Mouse (Mus musculus) lung, embryonic 16.5 days (tissue): ENCODE results near the gene Fancc. TPM values are rescaled to one million over a fixed set of nuclear protein-coding genes. Genes with fewer than 3 reads are reported as not detected.

ENCODE experiments used
- ATAC-seq: fragments of 200-750 bp; cut with Nextera tagmentation; 2 replicates; pipeline ENCODE4 v1.8.0; 2017; ENCODE audit warnings: low read depth, mild to moderate bottlenecking, moderate library complexity
- H3K27ac ChIP-seq: fragments of 300-500 bp; sonication (generic); 2 replicates; pipeline ENCODE4 v1.5.1; 2014; ENCODE audit warnings: mild to moderate bottlenecking, control low read depth, low read length
- H3K27me3 ChIP-seq: fragments of 300-500 bp; sonication (generic); 2 replicates; pipeline ENCODE4 v1.6.1; 2014; ENCODE audit warnings: low read depth, low read length, mixed read lengths; ENCODE audit not compliant: control insufficient read depth, insufficient read depth
- H3K36me3 ChIP-seq: fragments of 300-500 bp; sonication (generic); 2 replicates; pipeline ENCODE4 v1.6.1; 2014; ENCODE audit warnings: low read length; ENCODE audit not compliant: control insufficient read depth, insufficient read depth
- H3K4me1 ChIP-seq: fragments of 300-500 bp; sonication (generic); replicated peaks from 2 replicates; pipeline ENCODE4 v1.6.1; 2014; ENCODE audit warnings: low read length, mixed read lengths; ENCODE audit not compliant: control insufficient read depth, insufficient read depth
- H3K4me2 ChIP-seq: fragments of 300-500 bp; sonication (generic); 2 replicates; pipeline ENCODE4 v1.6.1; 2014; ENCODE audit warnings: low read depth, low read length, control low read depth
- H3K4me3 ChIP-seq: fragments of 300-500 bp; sonication (generic); 2 replicates; pipeline ENCODE4 v1.5.1; 2014; ENCODE audit warnings: mild to moderate bottlenecking, low read length, control low read depth
- H3K9ac ChIP-seq: fragments of 300-500 bp; sonication (generic); 2 replicates; pipeline ENCODE4 v1.6.1; 2014; ENCODE audit warnings: low read length, control low read depth
- H3K9me3 ChIP-seq: fragments of 300-500 bp; sonication (generic); 2 replicates; pipeline ENCODE4 v1.6.1; 2016; ENCODE audit warnings: low read length; ENCODE audit not compliant: control insufficient read depth
- WGBS: fragments of 180-500 bp; shearing (Covaris S2); extraction: QIAGEN DNeasy Blood & Tissue Kit; methylation state at CpG from one replicate; pipeline ENCODE4 v1.1.7; 2014; 5-methylcytosine and 5-hydroxymethylcytosine counted together
- polyA plus RNA-seq: library from polyadenylated mRNA; unstranded; fragments of >200 nt; fragmentation: Nextera tagmentation; extraction: Ambion mirVana; gene quantifications from 2 replicates; pipeline ENCODE4 v1.2.1, GENCODE M21; 2015

Fancc gene
- polyA plus RNA-seq, 1 experiment from 2014 or later: 27.8 TPM

DNA sequence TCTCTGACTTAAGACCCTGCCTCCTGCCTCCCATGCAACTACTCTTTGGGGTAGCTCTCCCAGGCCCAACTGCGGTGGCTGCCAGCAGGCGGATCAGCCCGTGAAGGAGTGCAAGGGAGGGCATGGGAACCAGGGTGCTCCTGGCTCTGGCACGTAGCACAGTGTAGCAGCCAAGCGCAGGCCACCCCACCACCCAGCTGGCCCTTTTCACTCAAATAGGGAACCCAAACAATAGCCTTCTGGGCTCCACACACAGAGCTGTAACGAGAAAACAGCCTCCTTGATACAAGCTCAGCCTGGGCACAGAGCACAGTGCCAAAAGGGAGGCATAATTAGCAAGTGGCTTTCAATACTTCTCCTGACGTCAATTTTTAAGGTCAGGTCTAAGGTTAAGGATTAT lies 160.7 kb downstream of the Fancc start:
- H3K27me3 ChIP-seq: no peaks in the 10 kb centered on the region

DNA sequence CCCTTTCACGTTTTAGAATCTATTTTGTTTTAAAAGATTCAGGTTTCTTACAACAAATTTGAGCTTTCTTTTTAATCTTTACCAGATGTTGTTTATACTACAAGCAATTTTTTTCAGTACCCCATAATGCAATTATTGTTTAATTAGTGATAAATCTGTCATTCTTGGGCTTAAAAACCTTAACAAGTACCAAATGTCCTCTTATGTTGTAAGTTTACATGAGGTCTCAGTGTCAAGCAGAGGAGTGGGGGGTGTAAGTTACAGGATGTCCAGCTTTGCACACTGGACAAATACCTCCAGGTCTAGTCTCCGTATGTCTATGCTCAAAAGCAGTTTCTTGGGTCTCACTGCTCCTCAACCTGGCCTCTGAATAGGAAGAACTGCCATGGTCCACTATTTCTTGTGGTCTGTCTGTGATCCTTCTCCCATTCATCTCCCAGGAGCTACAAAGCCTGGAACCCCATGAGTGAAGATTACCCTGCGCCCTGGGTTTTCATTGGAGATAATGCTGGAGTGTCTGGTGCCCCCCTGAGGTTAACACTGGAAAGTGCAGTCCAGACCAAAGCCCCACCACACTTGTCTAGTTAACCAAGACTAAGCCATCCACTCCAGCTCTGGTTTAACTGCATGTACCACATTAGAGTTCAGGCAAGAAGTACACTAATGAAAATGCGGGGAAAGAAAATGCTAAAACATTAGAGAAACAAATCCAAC lies 161.5 kb downstream of the Fancc start:
- H3K27me3 ChIP-seq: no peaks in the 10 kb centered on the region
- peaks cover 2% of the 10 kb centered on the region; the same call in 1 of the 2 replicates for H3K4me1 ChIP-seq
- peaks cover 4% of the 10 kb centered on the region; the same call in 1 of the 2 replicates for H3K36me3 ChIP-seq
- no peak overlapping the region for H3K4me3 ChIP-seq
- H3K9ac ChIP-seq: no peak overlapping the region
- H3K27ac ChIP-seq: no peak overlapping the region
- ATAC-seq: no peak
- H3K9me3 ChIP-seq: no peaks in the 10 kb centered on the region
- 69% methylated on average over 4 of the region's 4 CpGs for WGBS
- H3K4me2 ChIP-seq: no peak overlapping the region

More for the DNA sequence above, 160.7 kb downstream of the Fancc start:
- Histone ChIP-seq H3K36me3 (peaks cover 4% of the 10 kb centered on the region; the same call in 1 of the 2 replicates), H3K4me2 (no peak overlapping the region), H3K27ac (no peak overlapping the region), H3K4me3 (no peak overlapping the region), H3K4me1 (peaks cover 2% of the 10 kb centered on the region; the same call in 1 of the 2 replicates), H3K9me3 (no peaks in the 10 kb centered on the region), H3K9ac (no peak overlapping the region)
- 0 out of 2 replicates have a peak, but pooled peaks have one; percentile 24 for ATAC-seq
- 69% methylated on average over 7 of the region's 7 CpGs for WGBS

- H3K4me3 ChIP-seq: no peak overlapping the region
- H3K27ac ChIP-seq: peak overlapping the region; percentile 38; the same call in 1 of the 2 replicates
Observed at GRCm38 (mm10) chr13:63332576-63333300, 164.3 kb downstream of the Fancc start.

GRCm38 (mm10) chr13:63331379-63331778 lies 165.7 kb downstream of the Fancc start:
- Histone ChIP-seq H3K4me3 (no peak overlapping the region), H3K4me2 (no peak overlapping the region), H3K27me3 (no peaks in the 10 kb centered on the region), H3K36me3 (no peaks in the 10 kb centered on the region), H3K9me3 (no peaks in the 10 kb centered on the region), H3K27ac (peak overlapping the region; percentile 41; the same call in 1 of the 2 replicates), H3K4me1 (peaks cover 9% of the 10 kb centered on the region; the same call in 1 of the 2 replicates), H3K9ac (no peak overlapping the region)
- 31% methylated on average over 4 of the region's 4 CpGs for WGBS
- peak; percentile 43 for ATAC-seq

More at GRCm38 (mm10) chr13:63332576-63333300, 164.3 kb downstream of the Fancc start:
- peaks cover 9% of the 10 kb centered on the region; the same call in 1 of the 2 replicates for H3K4me1 ChIP-seq
- H3K36me3 ChIP-seq: no peaks in the 10 kb centered on the region
- no peak for ATAC-seq
- H3K27me3 ChIP-seq: no peaks in the 10 kb centered on the region
- WGBS: 30% methylated on average over 4 of the region's 4 CpGs
- H3K9me3 ChIP-seq: no peaks in the 10 kb centered on the region
- H3K9ac ChIP-seq: no peak overlapping the region
- H3K4me2 ChIP-seq: no peak overlapping the region

- Histone ChIP-seq H3K9me3 (no peaks in the 10 kb centered on the region), H3K27ac (peak overlapping the region; percentile 32; the same call in 1 of the 2 replicates), H3K36me3 (no peaks in the 10 kb centered on the region), H3K27me3 (no peaks in the 10 kb centered on the region), H3K9ac (no peak overlapping the region; the same call in 1 of the 2 replicates), H3K4me1 (peaks cover 9% of the 10 kb centered on the region; the same call in 1 of the 2 replicates), H3K4me3 (no peak overlapping the region), H3K4me2 (no peak overlapping the region)
- no peak for ATAC-seq
- WGBS: 32% methylated on average over 9 of the region's 9 CpGs
Observed at GRCm38 (mm10) chr13:63330236-63330860, 166.7 kb downstream of the Fancc start.

DNA sequence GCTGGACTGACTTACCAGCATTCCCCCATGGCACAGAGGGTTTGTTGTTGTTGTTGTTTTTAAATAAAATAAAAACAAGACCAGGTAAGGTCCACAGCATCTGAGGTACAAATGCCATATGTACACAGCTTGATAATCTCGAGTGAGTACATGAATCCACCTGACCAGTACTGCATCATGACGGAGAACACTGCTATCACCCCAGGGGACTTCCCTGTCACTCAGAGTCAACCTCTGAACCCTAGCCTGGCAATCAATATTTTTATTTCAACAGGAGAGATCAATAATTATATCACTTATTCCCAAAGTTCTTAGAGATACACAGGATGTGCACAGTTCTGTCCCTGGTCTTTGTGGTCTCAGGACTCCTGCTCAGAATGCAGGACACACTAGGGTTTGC lies 171.1 kb downstream of the Fancc start:
- WGBS: 74% methylated on average over 2 of the region's 2 CpGs
- Histone ChIP-seq H3K4me2 (no peak overlapping the region), H3K4me3 (no peak overlapping the region), H3K27me3 (no peaks in the 10 kb centered on the region), H3K9me3 (no peaks in the 10 kb centered on the region), H3K9ac (no peak overlapping the region), H3K36me3 (no peaks in the 10 kb centered on the region), H3K27ac (no peak overlapping the region), H3K4me1 (peaks cover 22% of the 10 kb centered on the region)
- no peak for ATAC-seq

GRCm38 (mm10) chr13:63324978-63325848 lies 171.9 kb downstream of the Fancc start:
- Histone ChIP-seq H3K9me3 (no peaks in the 10 kb centered on the region), H3K27ac (peak overlapping the region; percentile 36; the same call in 1 of the 2 replicates), H3K4me2 (no peak overlapping the region), H3K27me3 (no peaks in the 10 kb centered on the region), H3K4me1 (peaks cover 20% of the 10 kb centered on the region), H3K36me3 (no peaks in the 10 kb centered on the region), H3K9ac (no peak overlapping the region), H3K4me3 (no peak overlapping the region)
- ATAC-seq: no peak
- 53% methylated on average over 10 of the region's 10 CpGs for WGBS

DNA sequence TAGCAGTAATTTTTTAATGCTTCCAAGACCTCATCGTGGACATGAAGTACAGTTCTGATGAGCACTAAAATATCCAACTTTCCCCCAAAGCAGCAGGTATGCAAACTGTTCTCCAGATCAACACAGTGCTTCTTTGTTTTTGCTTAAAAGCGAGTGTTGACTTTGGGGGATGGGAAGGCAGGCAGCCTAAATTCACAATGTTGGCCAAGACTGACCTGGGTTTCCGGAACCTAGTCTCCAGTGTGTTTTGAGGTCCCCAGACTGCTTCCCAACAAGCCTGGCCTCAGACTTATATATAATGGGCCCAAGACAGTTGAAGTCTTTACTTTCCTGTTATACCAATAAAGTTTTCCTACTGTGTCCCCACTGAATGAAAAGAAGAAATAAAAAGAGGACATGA lies 172.8 kb downstream of the Fancc start:
- no peaks in the 10 kb centered on the region for H3K27me3 ChIP-seq
- no peaks in the 10 kb centered on the region for H3K9me3 ChIP-seq
- whole genome bisulfite sequencing: 45% methylated on average over 3 of the region's 3 CpGs
- peak overlapping the region; percentile 36; the same call in 1 of the 2 replicates for H3K27ac ChIP-seq
- peaks cover 15% of the 10 kb centered on the region for H3K4me1 ChIP-seq
- no peak overlapping the region for H3K4me3 ChIP-seq
- no peak overlapping the region for H3K9ac ChIP-seq
- H3K4me2 ChIP-seq: no peak overlapping the region
- H3K36me3 ChIP-seq: no peaks in the 10 kb centered on the region
- no peak for ATAC-seq
